Mouse (Mus musculus): ENCODE results near the gene Slc7a1. TPM values are rescaled to one million over a fixed set of nuclear protein-coding genes. Genes with fewer than 3 reads are reported as not detected.

Slc7a1 gene
- polyA plus RNA-seq, 1 experiment: 10.2 TPM

DNA sequence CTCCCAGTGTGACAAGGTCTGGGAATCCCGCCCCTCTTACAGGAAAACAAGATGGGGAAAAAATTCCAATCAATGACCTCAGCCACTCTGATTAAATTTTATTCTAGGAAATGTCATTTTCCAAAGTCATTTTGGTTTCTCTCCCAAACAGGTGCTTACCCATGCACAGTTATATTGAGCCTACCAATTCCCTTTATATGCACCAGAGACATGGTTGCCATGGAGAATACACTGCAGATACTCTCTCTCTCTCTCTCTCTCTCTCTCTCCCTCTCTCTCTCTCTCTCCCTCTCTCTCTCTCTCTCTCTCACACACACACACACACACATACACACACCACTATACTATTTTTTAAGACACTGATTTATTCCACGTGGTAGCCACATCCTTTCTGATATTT, 116.5 kb downstream of the Slc7a1 start:
- Histone ChIP-seq H3K27ac (ENCODE audit: insufficient read depth, low read length) (no peak overlapping the region), H3K4me1 (ENCODE audit: control insufficient read depth, insufficient read depth, low read length) (no peaks in the 10 kb centered on the region; the same call in 1 of the 2 replicates), H3K4me3 (ENCODE audit: insufficient read depth, low read length) (no peak overlapping the region)
- TF ChIP-seq POLR2A (IDR thresholded peaks at IDR 0.05; ENCODE audit: extremely low read depth, insufficient read depth, low read length): no peak
- no peak for TF ChIP-seq CTCF (IDR thresholded peaks at IDR 0.05; ENCODE audit: extremely low read depth, insufficient read depth, low read length)

DNA sequence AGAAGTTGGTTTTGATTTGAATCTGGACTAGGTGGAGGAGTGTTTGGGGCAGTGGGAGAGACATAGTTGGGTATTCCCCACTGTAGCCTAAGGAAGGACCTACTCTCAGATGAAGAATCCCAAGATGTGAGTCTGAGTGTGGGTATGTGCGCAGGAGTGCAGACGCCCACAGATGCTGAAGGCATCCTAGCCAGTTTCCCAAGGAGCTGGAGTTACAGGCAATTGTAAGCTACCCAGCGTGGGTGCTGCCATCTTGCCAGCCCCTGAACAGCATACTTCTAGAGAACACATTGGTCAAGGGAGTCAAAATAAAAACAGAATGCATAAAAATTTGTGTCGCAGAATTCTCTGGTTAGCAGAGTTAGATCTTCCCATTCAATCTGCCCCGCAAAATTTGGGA, 117.1 kb downstream of the Slc7a1 start:
- TF ChIP-seq POLR2A (IDR thresholded peaks at IDR 0.05; ENCODE audit: extremely low read depth, insufficient read depth, low read length) (no peak), CTCF (IDR thresholded peaks at IDR 0.05; ENCODE audit: extremely low read depth, insufficient read depth, low read length) (no peak)
- no peak overlapping the region for H3K4me3 ChIP-seq (ENCODE audit: insufficient read depth, low read length)
- H3K4me1 ChIP-seq (ENCODE audit: control insufficient read depth, insufficient read depth, low read length): no peaks in the 10 kb centered on the region; the same call in 1 of the 2 replicates
- H3K27ac ChIP-seq (ENCODE audit: insufficient read depth, low read length): no peak overlapping the region

DNA sequence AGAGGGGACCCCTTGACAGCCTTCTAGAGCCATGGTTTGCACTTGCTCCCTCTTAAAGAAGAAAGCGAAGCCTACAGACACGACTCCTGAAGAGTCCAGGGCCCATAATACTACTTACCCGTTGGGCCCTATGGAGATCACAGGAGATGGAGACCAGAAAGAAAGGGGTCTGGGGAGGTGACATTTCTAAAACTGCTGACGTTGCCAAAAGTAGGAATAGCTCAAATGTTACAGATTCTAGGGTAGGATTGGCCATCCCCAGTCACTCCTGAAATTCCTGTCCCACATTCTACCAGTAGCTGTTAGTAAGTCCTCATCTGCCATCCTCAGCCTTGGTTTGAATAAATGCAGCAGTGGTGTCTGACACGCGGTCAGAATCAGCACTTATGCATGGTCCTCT, 117.6 kb downstream of the Slc7a1 start:
- Histone ChIP-seq H3K27ac (ENCODE audit: insufficient read depth, low read length) (no peak overlapping the region), H3K4me3 (ENCODE audit: insufficient read depth, low read length) (no peak overlapping the region), H3K4me1 (ENCODE audit: control insufficient read depth, insufficient read depth, low read length) (no peaks in the 10 kb centered on the region; the same call in 1 of the 2 replicates)
- TF ChIP-seq CTCF (IDR thresholded peaks at IDR 0.05; ENCODE audit: extremely low read depth, insufficient read depth, low read length): no peak
- TF ChIP-seq POLR2A (IDR thresholded peaks at IDR 0.05; ENCODE audit: extremely low read depth, insufficient read depth, low read length): no peak

DNA sequence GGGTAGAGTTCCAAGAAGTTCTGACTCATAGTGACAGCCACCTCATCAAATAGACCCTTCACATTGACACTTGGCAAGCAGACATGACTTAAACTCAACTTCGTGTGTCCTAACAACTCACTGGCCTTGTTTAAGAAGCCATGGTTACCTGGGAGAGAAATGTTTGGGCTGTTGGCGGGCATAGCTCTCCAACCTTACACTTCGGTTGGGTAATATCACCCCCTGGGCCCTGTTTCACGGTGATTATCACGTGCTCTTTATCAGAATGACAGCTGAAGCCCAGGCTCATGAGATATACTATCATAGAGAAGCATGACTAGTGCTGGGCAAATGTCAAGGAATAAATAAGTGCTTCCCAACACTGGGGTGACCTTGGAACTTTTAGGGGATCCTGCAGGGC, 119.4 kb downstream of the Slc7a1 start:
- H3K4me3 ChIP-seq (ENCODE audit: insufficient read depth, low read length): no peak overlapping the region
- TF ChIP-seq POLR2A (IDR thresholded peaks at IDR 0.05; ENCODE audit: extremely low read depth, insufficient read depth, low read length): no peak
- no peak for TF ChIP-seq CTCF (IDR thresholded peaks at IDR 0.05; ENCODE audit: extremely low read depth, insufficient read depth, low read length)

DNA sequence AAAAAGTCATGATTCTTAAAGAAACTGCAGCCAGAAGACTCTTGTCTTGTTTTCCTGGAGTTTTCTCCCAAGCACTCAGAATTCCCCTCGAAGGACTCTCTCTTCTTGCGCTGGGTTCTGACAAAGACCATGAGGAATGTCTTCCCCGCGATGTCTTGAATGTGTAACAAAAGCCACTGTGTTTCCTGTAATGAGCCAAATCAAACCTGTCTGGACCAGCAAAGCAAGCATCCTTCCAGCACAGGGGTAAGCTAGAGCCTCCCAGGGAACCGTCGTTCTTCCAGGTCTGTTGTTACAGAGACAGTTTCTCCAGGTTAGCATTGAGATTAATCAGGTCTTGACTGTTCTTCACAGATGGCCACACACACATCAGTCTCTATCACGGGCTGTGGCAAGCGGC, 121.5 kb downstream of the Slc7a1 start:
- Histone ChIP-seq H3K27ac (ENCODE audit: insufficient read depth, low read length) (no peak overlapping the region), H3K4me3 (ENCODE audit: insufficient read depth, low read length) (no peak overlapping the region), H3K4me1 (ENCODE audit: control insufficient read depth, insufficient read depth, low read length) (no peaks in the 10 kb centered on the region; the same call in 1 of the 2 replicates)
- TF ChIP-seq CTCF (IDR thresholded peaks at IDR 0.05; ENCODE audit: extremely low read depth, insufficient read depth, low read length) (no peak), POLR2A (IDR thresholded peaks at IDR 0.05; ENCODE audit: extremely low read depth, insufficient read depth, low read length) (no peak)

More for the DNA sequence above, 119.4 kb downstream of the Slc7a1 start:
- no peaks in the 10 kb centered on the region; the same call in 1 of the 2 replicates for H3K4me1 ChIP-seq (ENCODE audit: control insufficient read depth, insufficient read depth, low read length)
- H3K27ac ChIP-seq (ENCODE audit: insufficient read depth, low read length): no peak overlapping the region

Other genes with a start within 250 kb of the Slc7a1 start
- 129 and 139 TPM in 2 replicates for gene Ubl3, start 152.9 kb upstream of the Slc7a1 start, polyA plus RNA-seq (2012; rRNA removed)